Comparison of ENCODE assay signal across 7 mouse cellular contexts in genomic region chr12:84192280-84192679, GRCm38 (mm10). TPM values are rescaled to one million over a fixed set of nuclear protein-coding genes. Genes with fewer than 3 reads are reported as not detected.
DNase-seq lines count a peak whose midpoint lies in the region; ATAC-seq and TF ChIP-seq lines count a peak whose summit lies in the region.

No protein-coding gene starts in this region.

- H3K4me3 ChIP-seq in lung, adult 2 months (replicated peaks; ENCODE audit: extremely low read depth, low read depth, low read length), result peak overlapping the region; percentile 89
- H3K4me3 ChIP-seq in embryonic facial prominence, embryonic 13.5 days, result peak overlapping the region; percentile 68
- peak overlapping the region; percentile 77 for H3K4me3 ChIP-seq in hindbrain, postnatal 0 days (ENCODE audit: low read length)

- H3K4me1 ChIP-seq in lung, adult 2 months (ENCODE audit: control insufficient read depth, insufficient read depth, low read length), result peaks cover 51% of the 10 kb centered on the region
- H3K4me1 ChIP-seq in embryonic facial prominence, embryonic 13.5 days, result peaks cover 84% of the 10 kb centered on the region
- peaks cover 43% of the 10 kb centered on the region for H3K4me1 ChIP-seq in hindbrain, postnatal 0 days (ENCODE audit: insufficient read depth, low read length)

- DNase-seq in lung, adult 2 months, result no peak
- DNase-seq in lung, postnatal 36 days, result no peak
- DNase-seq in hindbrain, postnatal 0 days (ENCODE audit: low spot score), result no peak
- DNase-seq in urinary bladder, postnatal 10 days (ENCODE audit: low spot score), result no peak
- no peak for DNase-seq in thymus, postnatal 4 days

- peak overlapping the region; percentile 95 for H3K9ac ChIP-seq in embryonic facial prominence, embryonic 13.5 days
- peak overlapping the region; percentile 92 for H3K9ac ChIP-seq in hindbrain, postnatal 0 days (replicated peaks; ENCODE audit: low read length)

- no peaks in the 10 kb centered on the region for H3K27me3 ChIP-seq in embryonic facial prominence, embryonic 13.5 days
- H3K27me3 ChIP-seq in hindbrain, postnatal 0 days (ENCODE audit: insufficient read depth, low read length), result no peaks in the 10 kb centered on the region

- no peak for TF ChIP-seq CTCF in lung, adult 2 months (IDR thresholded peaks at IDR 0.05; ENCODE audit: insufficient read depth, low read length)
- TF ChIP-seq CTCF in hindbrain, postnatal 0 days (IDR thresholded peaks at IDR 0.05; ENCODE audit: low read depth), result no peak

- 5% methylated on average over 13 of the region's 13 CpGs for WGBS in lung, adult 2 months
- 3% methylated on average over 13 of the region's 13 CpGs for WGBS in embryonic facial prominence, embryonic 13.5 days
- WGBS in hindbrain, postnatal 0 days, result 3% methylated on average over 13 of the region's 13 CpGs

- no peaks in the 10 kb centered on the region for H3K9me3 ChIP-seq in embryonic facial prominence, embryonic 13.5 days
- no peaks in the 10 kb centered on the region for H3K9me3 ChIP-seq in hindbrain, postnatal 0 days (ENCODE audit: low read length)

- peak overlapping the region; percentile 94 for H3K4me2 ChIP-seq in embryonic facial prominence, embryonic 13.5 days
- peak overlapping the region; percentile 97 for H3K4me2 ChIP-seq in hindbrain, postnatal 0 days (ENCODE audit: low read depth, low read length)

- peak overlapping the region; percentile 96; the same call in 1 of the 2 replicates for H3K27ac ChIP-seq in embryonic facial prominence, embryonic 13.5 days
- peak overlapping the region; percentile 94; the same call in 1 of the 2 replicates for H3K27ac ChIP-seq in hindbrain, postnatal 0 days

- no peak for ATAC-seq in embryonic facial prominence, embryonic 13.5 days (ENCODE audit: insufficient number of reproducible peaks, insufficient read depth, low FRiP score, low TSS enrichment, low read depth)
- ATAC-seq in hindbrain, postnatal 0 days, result no peak
- peak; percentile 16; the same call in 1 of the 2 replicates for ATAC-seq in monocyte, adult 5-6 weeks (replicated peaks; ENCODE audit: insufficient number of reproducible peaks, low FRiP score, low TSS enrichment, poor library complexity, severe bottlenecking)

- TF ChIP-seq POLR2A in lung, adult 2 months (IDR thresholded peaks at IDR 0.05; ENCODE audit: borderline replicate concordance, extremely low read depth, low read depth, low read length), result no peak

- H3K36me3 ChIP-seq in embryonic facial prominence, embryonic 13.5 days, result no peaks in the 10 kb centered on the region
- H3K36me3 ChIP-seq in hindbrain, postnatal 0 days (ENCODE audit: insufficient read depth, low read length), result no peaks in the 10 kb centered on the region

RNA-seq across cellular contexts. Expression of gene Elmsan1, which starts 26.4 kb away (rescaled TPM):
- 26.5 and 29.5 TPM in 2 replicates for polyA plus RNA-seq in lung, adult 2 months (2012; rRNA removed)
- polyA plus RNA-seq in embryonic facial prominence, embryonic 13.5 days (2015; fragmentation: Nextera tagmentation; extraction: Ambion mirVana), result 9.9 and 11.1 TPM in 2 replicates
- 9.3 and 11.5 TPM in 2 replicates for total RNA-seq in hindbrain, postnatal 0 days (2014; rRNA removed)
- 2.7 and 3.0 TPM in 2 replicates for polyA plus RNA-seq in hindbrain, postnatal 0 days (2015; fragmentation: Nextera tagmentation; extraction: Ambion mirVana)
- 21.6 to 42.4 TPM (median 28.2 TPM) in 3 replicates for total RNA-seq in monocyte, adult 5-6 weeks (2017)

RNA-seq across cellular contexts. Expression of gene Pnma1, which starts 44.0 kb away (rescaled TPM):
- 0.84 and 1.3 TPM in 2 replicates for polyA plus RNA-seq in lung, adult 2 months (2012; rRNA removed)
- polyA plus RNA-seq in embryonic facial prominence, embryonic 13.5 days (2015; fragmentation: Nextera tagmentation; extraction: Ambion mirVana), result 0.74 and 1.1 TPM in 2 replicates
- 2.5 and 3.8 TPM in 2 replicates for total RNA-seq in hindbrain, postnatal 0 days (2014; rRNA removed)
- polyA plus RNA-seq in hindbrain, postnatal 0 days (2015; fragmentation: Nextera tagmentation; extraction: Ambion mirVana), result 4.2 and 4.5 TPM in 2 replicates
- total RNA-seq in monocyte, adult 5-6 weeks (2017), result 0.78 to 3.5 TPM in 2 of 3 replicates, not detected in the other
